Mouse (Mus musculus) MEL (cell line): ENCODE measurements around the gene Noxa1.

Experiments used
- CTCF ChIP-seq, 3 experiments: IDR thresholded peaks in 2 of 3; conservative IDR thresholded peaks in 1 of 3; 2 replicates each; pipeline ENCODE4 v1.5.1; 2011 to 2012; ENCODE audit warnings: low read length in 3 of 3, low read depth in 2 of 3, mild to moderate bottlenecking in 2 of 3, improper control_type of control experiment in 1 of 3, inconsistent platforms in 1 of 3, mixed read lengths in 1 of 3, moderate library complexity in 1 of 3; ENCODE audit not compliant: control insufficient read depth in 1 of 3, insufficient read depth in 1 of 3, poor library complexity in 1 of 3, severe bottlenecking in 1 of 3
- EP300 ChIP-seq, 2 experiments: IDR thresholded peaks; 2 replicates each; pipeline ENCODE4 v1.6.1; 2011; ENCODE audit warnings: improper control_type of control experiment in 2 of 2, low read length in 2 of 2, low read depth in 1 of 2, mild to moderate bottlenecking in 1 of 2
- GATA1 ChIP-seq: IDR thresholded peaks from 2 replicates; pipeline ENCODE4 v1.6.1; 2011; ENCODE audit warnings: low read depth, low read length, improper control_type of control experiment
- MAZ ChIP-seq: IDR thresholded peaks from 2 replicates; pipeline ENCODE4 v1.6.1; 2012; ENCODE audit warnings: low read depth, mild to moderate bottlenecking, inconsistent platforms, low read length, improper control_type of control experiment
- ZMIZ1 ChIP-seq: IDR thresholded peaks from 2 replicates; pipeline ENCODE4 v1.6.1; 2012; ENCODE audit warnings: low read depth, mild to moderate bottlenecking, inconsistent platforms, low read length, improper control_type of control experiment, moderate library complexity

- peak; percentile 55 to 65 (median 64) for TF ChIP-seq CTCF (IDR thresholded peaks at IDR 0.05 in 2 of 3, conservative IDR thresholded peaks at IDR 0.05 in 1 of 3; ENCODE audit: control insufficient read depth in 1 of 3, insufficient read depth in 1 of 3, low read depth in 2 of 3, low read length in 3 of 3, poor library complexity in 1 of 3, severe bottlenecking in 1 of 3)
- no peak for TF ChIP-seq EP300 (IDR thresholded peaks at IDR 0.05; ENCODE audit: low read depth in 1 of 2, low read length in 2 of 2)
- TF ChIP-seq ZMIZ1 = no peak
- no peak for TF ChIP-seq GATA1
- TF ChIP-seq MAZ = no peak
These were observed 46.2 kb upstream of the Noxa1 start for GRCm38 (mm10) chr2:25141185-25141584.
